Mouse (Mus musculus): Measurements from ENCODE around the gene Maob. TPM values are rescaled to one million over a fixed set of nuclear protein-coding genes. Genes with fewer than 3 reads are reported as not detected.

Gene Maob
- not detected in 2 replicates for polyA plus RNA-seq (2012; ENCODE audit: low replicate concordance)

GRCm38 (mm10) chrX:16817261-16817769 is at the start of gene Maob:
TSS of gene Maob (minus strand) at chrX:16817366.

Other genes starting within 250 kb of the Maob start
- gene Maoa, start 197.7 kb downstream of the Maob start, polyA plus RNA-seq (2012; ENCODE audit: low replicate concordance), result 0.10 and 0.22 TPM in 2 replicates
- gene Ndp, start 94.4 kb upstream of the Maob start, polyA plus RNA-seq (2012; ENCODE audit: low replicate concordance), result not detected in 2 replicates

Data from leukemia stem cell, adult 10-12 weeks (primary cell).